Mouse (Mus musculus) inflammation-experienced regulatory T-cells, adult 6 months (primary cell): Measurements from ENCODE around the gene Igsf8. TPM values are rescaled to one million over a fixed set of nuclear protein-coding genes. Genes with fewer than 3 reads are reported as not detected.

ENCODE experiments used
- ATAC-seq: one replicate; pipeline ENCODE4 v1.8.0; 2017
- polyA plus RNA-seq, 3 experiments: library from polyadenylated mRNA; unstranded; fragments of 100-300 nt; shearing (Covaris generic); gene quantifications; one replicate each; pipeline ENCODE4 v1.2.1; 2017

The Igsf8 gene
- polyA plus RNA-seq, 3 experiments from 2014 or later = 3.8 to 5.4 (median 5.2) TPM

- peak; percentile 74 for ATAC-seq
These were observed 64.5 kb downstream of the Igsf8 start for GRCm38 (mm10) chr1:172325680-172326535.

- ATAC-seq = no peak
These were observed 65.2 kb downstream of the Igsf8 start for GRCm38 (mm10) chr1:172326684-172327083.

GRCm38 (mm10) chr1:172327206-172328001, 66.0 kb downstream of the Igsf8 start:
- ATAC-seq = no peak

GRCm38 (mm10) chr1:172328041-172328440, 66.6 kb downstream of the Igsf8 start:
- ATAC-seq = no peak

- no peak for ATAC-seq
These were observed 67.0 kb downstream of the Igsf8 start for GRCm38 (mm10) chr1:172328461-172328860.

- no peak for ATAC-seq
These were observed 67.7 kb downstream of the Igsf8 start, which contains the start of gene Kcnj9 for GRCm38 (mm10) chr1:172329131-172329530. Gene Kcnj9 (minus strand): TSS chr1:172329318.

DNA sequence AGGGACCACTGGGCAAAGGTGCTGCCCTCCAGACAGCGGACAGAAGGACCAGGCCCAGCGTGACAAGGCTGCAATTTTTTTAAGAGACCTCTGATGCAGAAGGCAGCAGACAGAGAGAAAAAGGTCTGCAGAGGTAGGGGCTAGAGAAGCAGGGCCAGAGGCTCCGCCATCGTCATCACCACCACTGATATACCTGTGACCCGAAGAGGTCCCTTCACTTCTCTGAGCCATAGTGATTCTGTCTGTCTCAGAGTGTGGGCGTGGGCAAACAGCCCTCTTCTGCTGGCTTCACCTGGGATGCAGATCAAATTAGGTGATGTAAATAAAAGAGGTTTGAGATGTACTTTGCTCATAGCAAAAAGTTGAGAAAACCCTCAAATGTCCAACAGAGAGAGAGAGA, 68.2 kb downstream of the Igsf8 start:
- no peak for ATAC-seq

- ATAC-seq = no peak
These were observed 70.0 kb downstream of the Igsf8 start for GRCm38 (mm10) chr1:172331422-172331947.

DNA sequence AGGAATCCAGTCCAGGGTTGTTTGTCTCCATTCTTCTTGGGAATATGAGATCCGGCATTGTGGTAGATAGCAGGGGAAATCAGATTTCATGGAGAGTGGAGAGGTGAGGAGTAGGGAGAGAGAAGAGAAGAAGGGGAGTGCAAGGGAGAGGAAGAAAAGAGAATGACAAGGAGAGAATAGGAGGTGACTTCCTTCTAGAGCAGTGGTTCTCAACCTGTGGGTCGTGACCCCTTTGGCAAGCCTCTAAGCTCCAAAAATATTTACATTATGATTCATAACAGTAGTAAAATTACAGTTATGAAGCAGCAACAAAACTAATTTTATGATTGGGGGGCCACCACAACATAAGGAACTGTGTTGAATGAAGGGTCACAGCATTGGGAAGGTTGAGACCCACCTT, 71.5 kb downstream of the Igsf8 start:
- no peak for ATAC-seq

DNA sequence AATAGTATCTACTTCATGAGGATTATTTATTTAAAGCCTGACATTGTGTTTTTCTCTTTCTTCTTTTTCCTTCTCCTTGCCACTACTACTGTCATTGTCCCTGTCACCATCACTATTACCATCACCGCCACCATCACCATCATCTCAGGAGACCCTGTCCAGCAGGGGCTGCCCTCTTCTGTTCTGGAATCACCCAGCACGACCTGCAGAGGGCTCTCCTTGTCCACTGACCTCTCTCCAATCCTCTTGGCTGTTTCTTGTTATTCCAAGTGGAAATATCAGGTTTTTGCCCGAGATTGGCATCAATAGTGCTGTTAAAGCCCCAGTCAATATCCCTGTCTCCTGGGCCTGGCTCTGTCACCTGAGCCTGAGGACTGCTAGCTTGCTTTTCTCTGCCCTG, 72.1 kb downstream of the Igsf8 start:
- ATAC-seq = no peak

DNA sequence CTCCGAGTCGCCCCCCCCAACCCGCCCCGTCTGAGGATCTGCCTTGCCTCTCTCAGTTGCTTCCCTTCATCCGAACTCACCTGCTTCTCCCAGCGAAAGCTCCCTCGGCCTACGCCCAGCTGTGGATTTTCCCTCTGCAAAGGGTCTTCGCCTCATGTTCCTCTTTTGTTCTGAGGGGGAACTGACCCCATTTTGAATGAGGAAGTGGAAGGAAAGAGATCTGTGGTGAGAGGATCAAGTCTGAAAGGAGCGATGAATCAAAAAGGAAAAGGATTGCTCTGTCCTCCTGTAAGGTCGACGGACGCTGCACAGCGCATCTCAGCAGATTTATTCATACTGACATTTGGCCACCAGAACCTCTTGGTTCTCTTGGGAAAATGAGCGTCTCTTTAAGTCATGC, 74.4 kb downstream of the Igsf8 start:
- ATAC-seq = no peak

DNA sequence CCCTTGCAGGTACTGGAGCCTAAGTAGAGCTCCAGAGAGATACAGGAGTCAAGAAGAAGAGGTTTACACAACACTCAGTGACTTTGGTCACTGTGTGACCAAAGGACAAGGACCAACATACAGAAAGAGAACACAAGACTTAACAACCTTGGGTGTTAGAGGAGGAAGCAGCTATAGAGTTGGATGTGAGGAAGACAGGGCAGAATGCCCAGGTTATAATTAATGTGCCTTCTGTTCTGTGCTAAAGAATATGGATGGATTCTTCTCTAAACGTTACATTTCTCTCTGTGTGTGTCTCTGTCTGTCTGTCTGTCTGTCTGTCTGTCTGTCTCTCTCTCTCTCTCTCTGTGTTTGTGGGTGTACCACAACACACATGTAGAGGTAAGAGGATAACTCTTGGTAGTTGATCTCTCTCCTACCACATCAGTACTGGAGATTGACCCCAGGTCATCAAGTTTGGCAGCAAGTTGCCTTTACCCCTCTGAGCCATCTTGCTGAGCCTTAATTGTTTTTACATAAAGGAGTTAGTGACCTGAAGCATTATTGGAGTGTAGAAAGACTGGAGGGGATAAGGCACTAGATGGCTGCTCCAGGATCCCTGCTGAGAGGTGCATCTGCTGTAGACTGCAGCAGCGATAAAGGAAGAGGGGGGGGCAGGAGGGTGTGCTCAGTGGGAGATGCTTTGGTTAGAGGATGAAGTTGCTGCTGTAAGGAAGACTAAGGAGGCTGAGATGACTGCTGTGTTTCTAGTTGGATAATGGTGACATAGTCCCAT, 76.2 kb downstream of the Igsf8 start:
- no peak for ATAC-seq

- ATAC-seq = peak; percentile 80
These were observed 79.4 kb downstream of the Igsf8 start, which contains the start of gene Kcnj10 for GRCm38 (mm10) chr1:172340729-172341321. Gene Kcnj10 (plus strand): TSS chr1:172341210.

DNA sequence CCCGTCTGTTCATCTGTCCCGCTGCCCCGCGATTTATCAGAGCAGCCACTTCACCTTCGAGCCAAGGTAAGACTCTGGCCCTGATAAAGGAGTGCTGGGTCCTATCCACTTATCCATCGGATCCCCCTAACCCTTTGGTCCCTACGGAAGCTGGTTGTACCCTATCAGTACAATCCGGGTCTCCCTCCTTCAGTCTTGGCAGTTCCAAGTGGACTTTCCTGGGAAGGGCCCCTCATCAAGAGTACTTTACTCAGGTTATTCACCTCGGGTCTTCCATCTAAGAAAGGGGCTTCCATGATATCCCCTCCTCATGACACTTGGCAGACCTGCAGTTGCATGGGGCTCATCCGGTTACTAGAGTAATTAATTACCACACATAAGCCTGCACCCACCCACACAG, 79.9 kb downstream of the Igsf8 start:
- no peak for ATAC-seq

GRCm38 (mm10) chr1:172342729-172343128, 81.3 kb downstream of the Igsf8 start:
- ATAC-seq = no peak

- no peak for ATAC-seq
These were observed 82.5 kb downstream of the Igsf8 start for GRCm38 (mm10) chr1:172343914-172344313.

- no peak for ATAC-seq
These were observed 83.4 kb downstream of the Igsf8 start for GRCm38 (mm10) chr1:172344820-172345219.

- no peak for ATAC-seq
These were observed 85.3 kb downstream of the Igsf8 start for GRCm38 (mm10) chr1:172346707-172347106.

- ATAC-seq = no peak
These were observed 85.9 kb downstream of the Igsf8 start for GRCm38 (mm10) chr1:172347382-172347781.

- no peak for ATAC-seq
These were observed 88.1 kb downstream of the Igsf8 start for GRCm38 (mm10) chr1:172349504-172349903.

DNA sequence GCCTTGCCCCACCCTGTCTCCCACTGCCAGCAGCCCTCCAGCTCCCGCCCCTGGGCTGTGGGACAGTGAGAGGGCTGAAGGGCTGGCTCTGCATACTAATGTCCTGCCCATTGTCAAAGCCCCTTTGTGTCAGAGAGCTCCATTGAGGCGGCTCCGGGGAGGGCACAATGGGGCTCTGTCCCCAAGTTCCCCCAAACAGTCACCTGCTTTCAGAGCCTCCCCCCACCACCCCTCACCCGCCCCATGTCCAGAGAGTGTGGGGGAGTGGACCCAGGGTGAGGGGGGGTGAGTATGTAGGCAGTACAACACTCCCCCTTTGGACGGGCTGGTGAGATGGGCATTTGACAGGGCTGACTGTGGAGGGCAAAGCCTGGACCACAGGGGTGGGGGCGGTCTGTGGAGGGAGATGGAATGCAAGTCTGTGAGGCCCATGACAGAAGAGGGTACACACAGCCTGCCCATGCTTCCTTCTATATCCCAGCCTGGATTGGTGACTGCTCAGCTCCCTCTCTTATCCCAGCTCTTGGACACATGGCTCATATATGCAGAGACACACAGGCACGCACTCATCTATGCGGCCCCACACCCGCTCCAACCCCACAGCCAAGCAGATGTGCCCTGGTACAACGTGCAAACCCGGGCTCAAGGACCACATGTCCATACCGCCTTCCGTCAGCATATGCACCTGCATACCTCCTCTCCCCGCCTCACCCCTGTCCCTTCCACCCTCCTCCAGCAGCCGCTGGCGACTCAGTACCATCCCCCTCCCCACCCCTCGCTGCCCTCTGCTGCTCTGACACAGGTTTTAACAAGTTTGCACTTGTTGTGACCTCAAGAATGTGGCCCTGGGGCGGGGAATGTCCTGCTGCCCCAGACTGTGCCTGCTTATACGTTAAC, 88.7 kb downstream of the Igsf8 start:
- no peak for ATAC-seq
